Mouse (Mus musculus): ENCODE results near the gene Olfr107.

Olfr107 gene

DNA sequence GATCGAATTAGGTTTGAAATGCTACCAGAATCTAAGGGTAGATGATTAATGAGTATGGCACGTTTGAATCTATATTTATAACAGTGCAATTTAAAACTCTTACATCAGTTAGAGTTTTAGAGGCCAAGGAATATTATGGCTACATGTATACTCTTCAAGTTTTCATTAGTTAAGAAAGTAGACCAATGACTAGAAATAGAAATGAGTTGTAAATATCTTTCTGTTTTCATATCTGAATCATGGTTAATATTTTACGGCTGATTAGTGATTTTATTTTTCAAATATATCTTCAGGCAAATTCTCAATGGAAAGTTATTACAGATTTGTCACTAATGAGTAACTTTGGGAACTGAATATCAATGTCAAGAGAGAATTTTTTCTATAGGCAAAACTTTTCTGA lies at the start of gene Olfr107:
Gene Olfr107 (plus strand): TSS at position 301 of the 400 bp plus-strand sequence.
- no peak for DNase-seq

- DNase-seq: no peak
Measured at GRCm38 (mm10) chr17:37359282-37359681, 39.7 kb upstream of the Olfr107 start, which contains the start of gene Olfr104-ps. Gene Olfr104-ps (plus strand): TSS chr17:37359582.

DNA sequence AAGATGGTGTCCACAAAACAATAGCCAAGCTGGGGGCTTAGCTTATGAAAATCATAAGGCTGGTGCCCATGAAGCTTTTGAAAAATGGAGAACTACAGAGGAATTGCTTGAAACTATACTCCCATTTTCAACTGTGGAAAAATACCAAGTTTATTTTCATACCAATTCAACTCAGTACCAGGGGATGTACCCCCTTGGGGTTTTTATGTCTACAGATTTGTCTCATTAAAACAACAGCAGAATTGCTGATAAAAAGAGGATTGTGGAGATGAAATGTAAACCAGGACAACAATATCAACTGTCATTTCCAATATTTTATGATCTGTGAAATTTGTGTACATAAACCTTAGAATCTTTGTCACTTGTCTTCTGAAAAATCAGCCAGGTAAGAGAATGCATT lies 20.3 kb upstream of the Olfr107 start, which contains the start of gene Olfr105-ps:
Gene Olfr105-ps (plus strand): TSS at position 301 of the 400 bp plus-strand sequence.
- no peak for DNase-seq

DNA sequence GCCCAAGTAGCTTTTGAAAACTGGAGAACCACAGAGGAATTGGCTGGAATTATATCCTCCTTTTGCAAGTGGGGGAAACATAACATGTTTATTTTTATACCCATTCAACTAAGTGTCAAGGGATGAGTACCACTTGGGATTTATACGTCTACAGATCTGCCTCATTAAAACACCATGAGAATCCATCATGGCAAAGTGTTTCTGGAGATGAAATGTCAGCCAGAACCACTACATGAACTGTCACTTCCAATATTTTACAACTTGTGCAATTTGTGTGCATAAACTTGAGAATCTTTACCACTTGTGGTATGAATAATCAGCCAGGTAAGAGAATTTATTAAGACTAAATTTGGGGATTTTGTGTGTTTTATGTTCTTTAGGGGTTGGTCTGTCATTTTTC lies 8.9 kb upstream of the Olfr107 start, which contains the start of gene Olfr106-ps:
Gene Olfr106-ps (plus strand): TSS at position 301 of the 400 bp plus-strand sequence.
- no peak for DNase-seq

DNA sequence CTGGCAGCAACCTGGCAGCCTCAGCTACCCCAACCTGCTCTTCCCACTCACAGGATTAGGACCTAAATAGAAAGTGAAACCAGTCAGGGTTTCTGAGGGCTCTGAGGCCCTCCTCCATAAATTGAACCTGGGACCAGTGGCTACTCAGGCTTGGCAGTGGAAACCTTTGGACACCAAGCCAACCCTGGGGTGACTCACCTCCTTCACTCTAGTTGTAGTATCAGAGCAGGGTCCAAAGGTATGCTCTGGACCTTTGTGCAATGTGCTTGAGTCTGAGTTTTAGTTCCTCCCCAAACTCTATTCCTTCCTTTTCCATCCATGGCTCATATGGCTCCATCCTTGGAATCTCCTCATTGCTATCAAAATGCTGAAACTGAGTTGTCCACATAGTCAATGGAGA lies 14.4 kb downstream of the Olfr107 start:
- no peak for DNase-seq

DNA sequence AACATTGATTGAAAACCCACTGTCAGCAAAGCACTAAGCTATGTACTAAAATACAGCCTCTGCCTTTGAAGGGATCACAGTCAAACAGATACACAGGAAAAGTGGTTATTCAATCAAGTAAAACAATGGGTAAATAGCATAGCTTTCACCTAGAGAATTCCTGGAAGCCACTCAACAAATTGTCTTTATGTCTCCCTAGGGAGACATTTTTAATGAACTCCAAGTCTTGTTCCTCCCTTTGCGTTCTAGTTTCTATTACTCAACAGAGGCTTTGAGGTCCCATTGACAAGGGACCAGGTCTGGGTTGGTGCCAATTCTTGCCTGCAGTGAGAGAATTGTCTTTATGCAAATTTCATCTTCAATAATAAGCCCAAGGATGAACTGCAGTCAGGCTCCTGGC lies 46.2 kb downstream of the Olfr107 start, which contains the start of gene Olfr108:
Gene Olfr108 (plus strand): TSS at position 301 of the 400 bp plus-strand sequence.
- DNase-seq: no peak
